Mouse (Mus musculus): ENCODE data around the gene Ndufs6.

Gene Ndufs6

DNA sequence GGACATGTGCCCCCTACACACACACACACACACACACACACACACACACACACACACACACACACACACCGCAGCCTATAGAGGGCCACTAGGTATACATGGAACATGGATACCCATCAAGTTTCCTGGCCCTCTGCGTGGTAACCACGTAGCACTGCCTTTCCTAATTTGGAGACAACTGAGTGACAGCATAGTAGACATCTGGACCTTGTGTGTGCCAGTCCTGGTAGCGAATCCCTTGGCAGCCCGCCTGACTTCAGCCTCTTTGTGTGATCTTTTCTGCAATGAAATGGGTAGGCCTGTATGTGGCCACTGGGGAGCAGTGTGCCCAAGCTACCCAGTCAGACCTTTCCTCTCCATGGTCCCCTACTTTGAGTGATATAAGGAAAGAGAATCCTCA is 29.0 kb downstream of the Ndufs6 start:
- H3K27me3 ChIP-seq (ENCODE audit: insufficient read depth, low read length), result no peaks in the 10 kb centered on the region
- peaks cover 12% of the 10 kb centered on the region for H3K4me1 ChIP-seq (replicated peaks; ENCODE audit: low read depth, low read length)
- no peaks in the 10 kb centered on the region for H3K9me3 ChIP-seq (ENCODE audit: low read length)
- H3K4me3 ChIP-seq (replicated peaks; ENCODE audit: low read length), result no peak overlapping the region
- no peaks in the 10 kb centered on the region for H3K36me3 ChIP-seq (ENCODE audit: insufficient read depth, low read length)
- TF ChIP-seq NANOG (IDR thresholded peaks at IDR 0.05; ENCODE audit: borderline replicate concordance, low read length) (no peak), POU5F1 (IDR thresholded peaks at IDR 0.05; ENCODE audit: borderline replicate concordance, low read length) (no peak)

DNA sequence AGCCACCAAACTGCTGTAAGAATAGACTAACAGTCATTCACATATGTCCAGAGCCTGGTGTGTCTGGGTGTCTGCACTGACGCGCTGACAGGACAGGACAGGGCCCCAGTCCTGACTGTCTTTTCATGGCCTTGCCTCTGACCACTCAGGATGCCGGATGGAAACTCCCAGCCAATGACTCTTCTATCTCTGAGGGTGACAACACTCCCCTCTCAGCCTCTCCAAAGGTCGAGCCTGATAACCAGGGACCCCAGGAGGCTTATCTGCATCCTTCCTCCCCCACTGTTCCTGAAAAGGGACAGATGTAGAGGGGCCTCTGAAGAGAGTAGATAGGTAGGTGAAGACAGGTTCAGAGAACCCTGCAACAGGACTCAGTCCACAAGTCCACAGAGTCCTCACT is 29.6 kb downstream of the Ndufs6 start:
- TF ChIP-seq POU5F1 (IDR thresholded peaks at IDR 0.05; ENCODE audit: borderline replicate concordance, low read length) (no peak), NANOG (IDR thresholded peaks at IDR 0.05; ENCODE audit: borderline replicate concordance, low read length) (no peak), CTCF (conservative IDR thresholded peaks at IDR 0.05; ENCODE audit: low read length) (no peak)
- no peaks in the 10 kb centered on the region; the same call in 1 of the 2 replicates for H3K9me3 ChIP-seq (ENCODE audit: low read length)
- no peaks in the 10 kb centered on the region for H3K36me3 ChIP-seq (ENCODE audit: insufficient read depth, low read length)
- no peaks in the 10 kb centered on the region for H3K27me3 ChIP-seq (ENCODE audit: insufficient read depth, low read length)
- H3K4me1 ChIP-seq (replicated peaks; ENCODE audit: low read depth, low read length), result peaks cover 8% of the 10 kb centered on the region
- H3K4me3 ChIP-seq (replicated peaks; ENCODE audit: low read length), result no peak overlapping the region

DNA sequence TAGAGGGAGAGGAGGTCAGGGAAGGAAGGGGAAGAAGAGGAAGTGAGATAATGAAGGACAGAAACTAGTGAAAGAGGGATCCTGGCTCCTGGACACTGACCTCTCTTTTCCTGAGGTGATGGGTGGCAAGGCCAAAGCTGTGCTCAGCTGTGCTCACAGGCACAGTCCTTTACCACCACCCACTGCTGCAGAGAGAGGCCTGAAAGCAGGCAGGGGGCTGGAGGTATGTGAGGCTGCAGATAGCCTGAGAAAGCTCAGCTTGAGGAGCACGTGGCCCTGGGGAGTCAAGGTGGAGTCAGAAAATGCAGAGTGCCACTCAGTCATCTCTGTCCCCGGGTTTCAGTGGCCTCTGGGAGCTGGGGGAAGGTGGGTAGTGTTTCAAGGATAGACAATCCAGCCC is 37.2 kb downstream of the Ndufs6 start:
- Histone ChIP-seq H3K4me1 (replicated peaks; ENCODE audit: low read depth, low read length) (peaks cover 17% of the 10 kb centered on the region), H3K27me3 (ENCODE audit: insufficient read depth, low read length) (peaks cover 12% of the 10 kb centered on the region; the same call in 1 of the 2 replicates), H3K9me3 (ENCODE audit: low read length) (no peaks in the 10 kb centered on the region; the same call in 1 of the 2 replicates), H3K36me3 (ENCODE audit: insufficient read depth, low read length) (no peaks in the 10 kb centered on the region), H3K4me3 (replicated peaks; ENCODE audit: low read length) (no peak overlapping the region)
- TF ChIP-seq POU5F1 (IDR thresholded peaks at IDR 0.05; ENCODE audit: borderline replicate concordance, low read length) (no peak), NANOG (IDR thresholded peaks at IDR 0.05; ENCODE audit: borderline replicate concordance, low read length) (no peak), CTCF (conservative IDR thresholded peaks at IDR 0.05; ENCODE audit: low read length) (no peak)

DNA sequence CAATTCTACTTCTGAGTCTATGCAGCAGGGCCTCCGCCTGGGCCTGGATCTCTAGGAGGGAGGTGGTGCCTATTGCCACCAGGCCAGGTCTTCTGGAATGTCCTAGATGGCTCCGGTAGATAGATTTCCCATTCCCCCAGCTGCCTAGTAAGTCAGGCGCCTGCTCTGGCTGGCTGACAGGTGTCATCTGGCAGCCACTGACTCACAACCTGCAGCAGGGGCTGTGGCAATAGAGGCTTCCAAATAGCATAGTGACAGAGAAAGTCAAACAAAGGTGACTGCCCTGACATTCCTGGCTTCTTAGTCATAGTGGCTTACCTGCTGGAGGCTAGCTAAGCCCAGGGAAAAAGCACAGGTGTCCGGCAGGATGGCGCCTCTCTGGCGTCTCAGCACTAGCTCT is 38.1 kb downstream of the Ndufs6 start:
- Histone ChIP-seq H3K9me3 (ENCODE audit: low read length) (no peaks in the 10 kb centered on the region; the same call in 1 of the 2 replicates), H3K36me3 (ENCODE audit: insufficient read depth, low read length) (no peaks in the 10 kb centered on the region)

DNA sequence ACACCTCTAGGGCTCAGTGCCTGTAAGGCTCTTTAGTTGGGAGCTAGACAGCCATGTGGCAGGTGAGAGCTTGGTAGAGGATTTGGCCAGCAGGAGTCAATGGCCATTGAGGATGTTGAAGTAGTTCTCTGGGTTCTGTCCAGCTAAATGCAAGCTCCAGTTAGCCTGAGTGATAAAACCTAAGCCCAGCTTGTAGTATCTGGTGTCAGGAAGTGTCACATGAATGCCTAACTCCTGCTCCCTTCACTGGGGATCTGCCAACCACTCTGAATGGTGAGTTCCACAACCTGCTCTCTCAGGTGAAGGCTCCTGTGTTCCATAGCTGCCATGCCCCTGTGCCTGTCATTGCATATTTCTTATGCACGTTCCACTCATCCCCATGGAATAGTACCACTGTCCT is 44.8 kb downstream of the Ndufs6 start:
- no peak overlapping the region for H3K4me3 ChIP-seq (replicated peaks; ENCODE audit: low read length)
- H3K27me3 ChIP-seq (ENCODE audit: insufficient read depth, low read length), result peaks cover 4% of the 10 kb centered on the region; the same call in 1 of the 2 replicates
- peaks cover 18% of the 10 kb centered on the region for H3K4me1 ChIP-seq (replicated peaks; ENCODE audit: low read depth, low read length)
- H3K36me3 ChIP-seq (ENCODE audit: insufficient read depth, low read length), result no peaks in the 10 kb centered on the region
- peaks cover 5% of the 10 kb centered on the region; the same call in 1 of the 2 replicates for H3K9me3 ChIP-seq (ENCODE audit: low read length)
- TF ChIP-seq NANOG (IDR thresholded peaks at IDR 0.05; ENCODE audit: borderline replicate concordance, low read length), result no peak
- no peak for TF ChIP-seq CTCF (conservative IDR thresholded peaks at IDR 0.05; ENCODE audit: low read length)
- no peak for TF ChIP-seq POU5F1 (IDR thresholded peaks at IDR 0.05; ENCODE audit: borderline replicate concordance, low read length)

More for the DNA sequence above, 38.1 kb downstream of the Ndufs6 start:
- TF ChIP-seq CTCF (conservative IDR thresholded peaks at IDR 0.05; ENCODE audit: low read length) (no peak), POU5F1 (IDR thresholded peaks at IDR 0.05; ENCODE audit: borderline replicate concordance, low read length) (no peak), NANOG (IDR thresholded peaks at IDR 0.05; ENCODE audit: borderline replicate concordance, low read length) (no peak)
- peaks cover 12% of the 10 kb centered on the region; the same call in 1 of the 2 replicates for H3K27me3 ChIP-seq (ENCODE audit: insufficient read depth, low read length)
- H3K4me3 ChIP-seq (replicated peaks; ENCODE audit: low read length), result 0 out of 2 replicates have a peak overlapping the region, but pooled peaks have one; percentile 10
- peaks cover 23% of the 10 kb centered on the region for H3K4me1 ChIP-seq (replicated peaks; ENCODE audit: low read depth, low read length)

DNA sequence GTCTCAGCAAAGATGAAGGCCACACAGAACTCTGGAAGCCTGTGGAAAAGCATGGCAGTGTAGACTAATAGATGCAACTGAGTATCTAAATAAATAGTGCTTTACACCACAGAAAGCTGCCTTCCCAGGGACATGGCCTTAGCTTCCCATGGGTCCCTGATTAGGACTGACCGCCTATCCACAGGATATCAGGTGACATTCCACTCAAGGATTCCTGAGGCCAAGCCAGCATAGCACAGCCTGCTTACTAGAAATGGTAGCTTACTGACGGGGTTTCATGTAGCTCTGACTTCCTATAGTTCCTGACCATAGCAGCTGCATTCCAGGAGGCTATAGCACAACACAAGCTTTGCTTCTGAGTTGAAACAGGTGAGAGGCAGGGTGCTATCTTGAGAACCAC is 45.9 kb downstream of the Ndufs6 start:
- peaks cover 4% of the 10 kb centered on the region; the same call in 1 of the 2 replicates for H3K27me3 ChIP-seq (ENCODE audit: insufficient read depth, low read length)
- H3K9me3 ChIP-seq (ENCODE audit: low read length), result peaks cover 5% of the 10 kb centered on the region; the same call in 1 of the 2 replicates
- peaks cover 18% of the 10 kb centered on the region for H3K4me1 ChIP-seq (replicated peaks; ENCODE audit: low read depth, low read length)
- H3K36me3 ChIP-seq (ENCODE audit: insufficient read depth, low read length), result no peaks in the 10 kb centered on the region
- H3K4me3 ChIP-seq (replicated peaks; ENCODE audit: low read length), result no peak overlapping the region
- TF ChIP-seq NANOG (IDR thresholded peaks at IDR 0.05; ENCODE audit: borderline replicate concordance, low read length) (no peak), POU5F1 (IDR thresholded peaks at IDR 0.05; ENCODE audit: borderline replicate concordance, low read length) (no peak), CTCF (conservative IDR thresholded peaks at IDR 0.05; ENCODE audit: low read length) (no peak)

DNA sequence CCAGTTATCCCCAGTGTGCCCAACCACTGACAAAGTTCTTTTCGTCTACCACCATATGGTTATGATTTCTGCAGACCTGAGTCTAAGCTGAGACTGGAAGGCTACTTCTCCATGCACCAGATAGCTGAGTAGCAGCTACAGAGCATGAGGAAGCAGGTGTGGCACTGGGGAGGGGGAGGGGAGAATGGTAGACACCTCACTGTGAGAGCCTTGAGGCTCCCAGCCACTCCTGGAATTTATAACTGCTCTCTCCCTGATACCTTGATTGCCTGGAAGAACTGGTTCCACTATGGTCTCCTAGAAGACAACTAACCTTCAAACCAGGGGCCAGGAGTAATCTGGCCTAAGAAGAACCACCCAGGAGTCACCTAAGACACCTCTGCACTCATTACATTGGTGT is 49.1 kb downstream of the Ndufs6 start:
- Histone ChIP-seq H3K9me3 (ENCODE audit: low read length) (peaks cover 5% of the 10 kb centered on the region; the same call in 1 of the 2 replicates), H3K27me3 (ENCODE audit: insufficient read depth, low read length) (peaks cover 22% of the 10 kb centered on the region), H3K4me3 (replicated peaks; ENCODE audit: low read length) (no peak overlapping the region), H3K4me1 (replicated peaks; ENCODE audit: low read depth, low read length) (peaks cover 5% of the 10 kb centered on the region; the same call in 1 of the 2 replicates), H3K36me3 (ENCODE audit: insufficient read depth, low read length) (no peaks in the 10 kb centered on the region)
- TF ChIP-seq CTCF (conservative IDR thresholded peaks at IDR 0.05; ENCODE audit: low read length) (no peak), POU5F1 (IDR thresholded peaks at IDR 0.05; ENCODE audit: borderline replicate concordance, low read length) (no peak), NANOG (IDR thresholded peaks at IDR 0.05; ENCODE audit: borderline replicate concordance, low read length) (no peak)

DNA sequence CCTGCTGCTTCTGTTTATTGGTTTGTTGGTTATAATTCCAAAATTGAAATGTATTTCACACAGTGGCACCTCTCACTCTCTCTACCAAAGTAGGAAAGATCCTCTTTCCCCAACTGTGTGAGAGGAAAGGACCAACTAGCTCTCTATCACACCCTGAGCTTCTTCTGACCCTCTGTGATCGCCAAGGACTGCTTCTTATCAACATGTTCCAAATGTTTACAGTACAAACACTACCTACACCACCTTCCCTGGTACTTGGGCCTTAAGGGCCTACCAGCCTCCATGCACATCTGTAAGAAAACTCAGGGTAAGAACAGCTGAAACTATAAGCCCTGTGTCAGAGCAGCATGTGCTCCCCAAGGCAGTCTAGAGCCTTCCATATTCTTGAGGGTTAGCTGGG is 50.5 kb downstream of the Ndufs6 start:
- Histone ChIP-seq H3K9me3 (ENCODE audit: low read length) (peaks cover 3% of the 10 kb centered on the region; the same call in 1 of the 2 replicates), H3K4me1 (replicated peaks; ENCODE audit: low read depth, low read length) (peaks cover 14% of the 10 kb centered on the region), H3K36me3 (ENCODE audit: insufficient read depth, low read length) (no peaks in the 10 kb centered on the region), H3K27me3 (ENCODE audit: insufficient read depth, low read length) (peaks cover 36% of the 10 kb centered on the region), H3K4me3 (replicated peaks; ENCODE audit: low read length) (no peak overlapping the region)
- TF ChIP-seq POU5F1 (IDR thresholded peaks at IDR 0.05; ENCODE audit: borderline replicate concordance, low read length) (no peak), CTCF (conservative IDR thresholded peaks at IDR 0.05; ENCODE audit: low read length) (no peak), NANOG (IDR thresholded peaks at IDR 0.05; ENCODE audit: borderline replicate concordance, low read length) (no peak)

DNA sequence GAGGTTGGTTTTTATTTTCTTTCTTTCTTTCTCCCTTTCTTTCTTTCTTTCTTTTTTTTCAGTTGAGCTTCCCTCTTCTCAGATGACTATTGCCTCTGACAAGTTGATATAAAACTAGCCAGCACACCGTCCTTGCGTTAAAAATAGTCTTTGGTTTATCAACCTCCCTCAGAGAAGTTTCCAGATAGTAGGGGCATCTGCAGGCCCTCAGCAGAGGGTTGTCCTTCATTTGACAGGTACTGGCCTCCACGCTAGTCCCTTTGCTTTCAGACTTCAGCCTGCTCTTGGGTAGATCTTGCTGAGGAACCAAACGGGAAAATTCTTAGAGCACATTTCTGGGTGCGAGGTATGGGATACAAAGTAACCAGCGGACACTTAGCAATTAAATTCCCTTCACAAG is 51.0 kb downstream of the Ndufs6 start:
- Histone ChIP-seq H3K4me3 (replicated peaks; ENCODE audit: low read length) (no peak overlapping the region), H3K36me3 (ENCODE audit: insufficient read depth, low read length) (no peaks in the 10 kb centered on the region), H3K27me3 (ENCODE audit: insufficient read depth, low read length) (peaks cover 41% of the 10 kb centered on the region), H3K9me3 (ENCODE audit: low read length) (no peaks in the 10 kb centered on the region), H3K4me1 (replicated peaks; ENCODE audit: low read depth, low read length) (peaks cover 18% of the 10 kb centered on the region)
- no peak for TF ChIP-seq CTCF (conservative IDR thresholded peaks at IDR 0.05; ENCODE audit: low read length)
- TF ChIP-seq POU5F1 (IDR thresholded peaks at IDR 0.05; ENCODE audit: borderline replicate concordance, low read length), result no peak
- no peak for TF ChIP-seq NANOG (IDR thresholded peaks at IDR 0.05; ENCODE audit: borderline replicate concordance, low read length)

Data from E14TG2a.4 (cell line).